Mouse (Mus musculus) thymus, adult 18-20 months (tissue): ENCODE measurements around the gene Abhd2.

ENCODE experiments used
- DNase-seq, 2 experiments: peaks; one replicate each; pipeline ENCODE4 v3.0.0; 2022; ENCODE audit warnings: mixed read lengths in 2 of 2

Gene Abhd2

DNA sequence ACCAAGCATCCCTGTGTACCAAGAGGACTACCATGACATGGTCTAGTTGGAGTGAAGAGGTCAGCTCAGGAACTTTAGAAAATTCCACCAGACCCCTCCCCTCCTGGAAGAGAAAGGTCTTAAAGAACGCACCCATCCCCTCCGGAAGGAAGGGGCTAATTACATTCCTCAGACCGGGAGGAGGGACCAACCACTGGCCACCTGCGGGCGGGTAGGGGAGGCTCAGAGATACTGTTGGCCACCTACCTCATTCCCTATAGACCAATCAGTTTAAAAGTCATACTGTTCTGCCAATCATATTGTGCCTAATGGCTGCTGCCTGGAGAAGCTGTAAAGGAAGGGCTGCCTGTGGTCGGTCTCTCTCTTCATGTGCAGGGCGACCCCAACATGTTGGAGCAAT lies 115.0 kb downstream of the Abhd2 start:
- DNase-seq = no peak

- DNase-seq = no peak
These were observed 115.7 kb downstream of the Abhd2 start for GRCm38 (mm10) chr7:79388671-79389206.

- DNase-seq = no peak
These were observed 117.2 kb downstream of the Abhd2 start for GRCm38 (mm10) chr7:79390141-79390708.

DNA sequence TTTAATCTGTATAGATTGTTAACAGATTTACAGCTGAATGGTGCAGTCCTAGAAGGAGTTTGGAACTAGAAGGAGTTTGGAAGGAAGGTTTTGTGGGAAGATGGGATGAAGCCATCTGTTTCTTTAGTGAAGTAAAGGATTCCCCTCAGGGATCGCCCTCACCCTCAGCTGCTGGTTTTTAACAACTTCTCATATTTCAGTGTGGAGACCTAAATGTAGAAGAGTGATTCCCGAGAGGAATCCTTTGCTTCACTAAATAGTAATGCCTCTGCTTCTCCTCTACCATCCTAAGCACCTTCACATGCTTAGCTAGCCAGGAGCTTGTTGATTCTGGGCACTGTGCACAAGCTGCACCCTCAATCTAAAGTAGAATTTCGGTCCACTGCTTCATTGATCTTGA lies 118.5 kb downstream of the Abhd2 start:
- no peak for DNase-seq

GRCm38 (mm10) chr7:79391883-79392649 lies 119.1 kb downstream of the Abhd2 start, which contains the start of gene Fanci:
TSS of gene Fanci (plus strand) at chr7:79391929.
- DNase-seq = peak; percentile 83 to 89

- no peak for DNase-seq
These were observed 120.0 kb downstream of the Abhd2 start for GRCm38 (mm10) chr7:79392860-79393513.

DNA sequence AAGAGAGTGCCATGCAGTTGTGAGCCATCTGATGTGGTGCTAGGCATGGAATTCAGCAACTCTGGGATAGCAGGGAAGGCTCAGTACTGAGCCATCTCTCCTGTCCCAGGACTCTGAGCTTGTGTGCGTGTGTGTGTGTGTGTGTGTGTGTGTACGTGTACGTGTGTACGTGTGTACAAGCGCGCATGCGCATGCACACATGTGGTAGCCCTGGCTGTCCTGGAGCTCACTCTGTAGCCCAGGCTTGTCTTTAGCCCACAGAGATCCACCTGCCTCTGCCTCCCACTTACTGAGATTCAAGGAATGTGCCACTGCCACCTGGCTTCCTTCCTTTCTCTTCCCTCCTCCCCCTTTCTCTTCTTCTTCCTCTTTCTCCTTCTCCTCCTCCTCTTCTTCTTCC lies 120.9 kb downstream of the Abhd2 start:
- DNase-seq = no peak

GRCm38 (mm10) chr7:79394666-79395065 lies 121.7 kb downstream of the Abhd2 start:
- DNase-seq = no peak

- DNase-seq = no peak
These were observed 122.2 kb downstream of the Abhd2 start for GRCm38 (mm10) chr7:79395186-79395585.

GRCm38 (mm10) chr7:79397446-79397963 lies 124.5 kb downstream of the Abhd2 start:
- DNase-seq = no peak

DNA sequence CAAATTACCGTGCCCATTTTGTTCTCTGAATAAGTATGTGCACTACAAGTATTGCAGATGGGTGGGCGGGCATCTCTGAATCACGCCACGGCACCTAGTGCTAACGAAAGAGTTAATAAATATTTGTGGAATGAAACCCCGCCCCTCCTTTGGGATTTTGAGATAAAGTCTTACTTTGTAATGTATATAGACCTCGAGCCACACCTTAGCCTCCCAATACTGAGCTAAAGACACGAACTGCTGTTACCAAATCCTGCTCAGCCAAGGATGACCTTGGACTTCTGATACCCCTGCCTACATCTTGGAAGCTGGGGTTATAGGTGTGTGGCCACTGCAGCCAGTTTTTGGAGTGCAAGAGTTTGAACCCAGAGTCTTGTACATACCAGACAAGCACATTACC lies 125.4 kb downstream of the Abhd2 start:
- DNase-seq = no peak

DNA sequence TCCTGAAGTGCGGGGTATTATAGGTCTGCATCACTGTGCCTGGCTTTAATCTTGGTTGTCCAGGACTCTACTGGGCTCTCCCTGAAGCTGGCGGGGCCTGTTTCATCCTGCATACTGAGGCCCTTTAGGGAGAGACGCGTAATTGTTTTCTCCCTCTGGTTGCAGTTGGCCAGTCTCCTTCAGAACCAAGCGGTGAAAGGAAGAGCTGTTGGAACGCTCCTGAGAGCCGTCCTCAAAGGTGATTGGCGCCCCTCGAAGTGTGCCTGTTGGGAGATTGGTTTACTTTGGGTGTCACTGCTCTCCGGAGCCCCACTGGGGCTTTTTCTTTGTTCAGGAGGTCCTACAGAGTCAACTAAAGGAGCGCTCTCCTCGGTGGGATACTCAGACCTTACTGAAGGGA lies 126.0 kb downstream of the Abhd2 start:
- DNase-seq = no peak

- no peak for DNase-seq
These were observed 127.3 kb downstream of the Abhd2 start for GRCm38 (mm10) chr7:79400296-79400695.

GRCm38 (mm10) chr7:79414449-79415375 lies 141.7 kb downstream of the Abhd2 start:
- no peak for DNase-seq
